Mouse (Mus musculus) embryo, embryonic 11 days (tissue): Measurements from ENCODE around the gene Zfp825.
"Not testable (repeated sequence)": the region's sequence is repeated elsewhere in the genome, so short reads cannot be mapped to it uniquely, and the experiment has no call there.

Source experiments
- DNase-seq: peaks from one replicate; pipeline ENCODE4 v3.0.0-alpha.2; 2015

The Zfp825 gene

DNA sequence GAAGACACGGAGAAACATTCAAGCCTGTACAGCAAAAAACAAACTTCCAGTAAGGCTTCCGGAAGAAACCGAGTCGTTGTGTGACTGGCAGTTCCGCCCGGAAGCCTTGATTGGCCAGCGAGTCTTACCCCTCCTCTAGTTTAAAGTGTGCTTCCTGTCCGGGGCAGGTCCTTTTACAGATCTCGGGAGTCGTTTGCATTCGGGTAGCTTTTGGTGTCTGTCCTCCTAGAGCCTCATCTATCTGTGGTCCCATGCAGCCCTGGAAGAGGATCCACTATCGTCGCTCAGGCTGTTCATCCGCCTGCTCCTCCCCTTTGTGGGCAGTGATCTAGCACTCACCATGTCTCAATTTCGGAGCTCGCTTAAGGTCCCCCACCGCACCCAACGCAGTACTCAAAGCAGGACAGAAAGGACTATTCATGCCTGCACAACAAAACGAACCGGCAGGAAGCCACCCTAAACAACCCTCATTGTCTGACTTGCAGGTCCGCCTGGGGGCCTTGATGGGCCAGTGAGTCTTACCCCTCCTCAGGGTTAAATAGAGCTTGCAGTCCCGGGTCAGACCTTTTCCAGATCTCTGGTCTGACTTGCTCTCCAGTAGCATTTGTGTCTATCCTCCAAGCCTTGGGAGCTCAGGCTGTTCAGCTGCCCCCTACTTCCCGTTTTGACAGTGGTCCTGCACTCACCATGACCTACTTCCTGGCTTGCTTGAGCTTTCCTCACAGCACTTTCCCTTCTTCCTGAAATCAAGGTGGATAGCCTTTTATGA is at the start of gene Zfp825:
TSS of gene Zfp825 (minus strand) at position 82 of the 769 bp plus-strand sequence.
- peak; percentile 88 for DNase-seq

DNA sequence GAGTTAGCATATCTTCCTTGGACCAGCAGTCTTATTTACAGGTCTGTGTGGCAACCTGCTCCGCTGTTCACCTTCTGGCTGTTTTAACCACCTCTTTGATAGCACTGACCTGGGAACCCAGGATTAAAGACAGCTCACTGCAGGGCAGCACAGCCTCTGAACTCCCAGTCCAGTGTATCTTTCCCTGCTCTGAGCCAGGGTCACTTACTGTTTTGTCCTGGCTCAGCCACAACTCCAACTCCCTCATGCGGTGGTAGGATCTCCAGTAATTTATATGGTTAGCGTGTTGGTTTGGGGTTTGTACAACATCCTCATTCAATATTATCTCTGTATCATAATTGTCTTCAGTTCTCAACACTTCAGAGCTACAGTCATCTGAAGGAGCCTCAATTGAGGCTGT is 41.6 kb upstream of the Zfp825 start:
- DNase-seq, result not testable (repeated sequence)

DNA sequence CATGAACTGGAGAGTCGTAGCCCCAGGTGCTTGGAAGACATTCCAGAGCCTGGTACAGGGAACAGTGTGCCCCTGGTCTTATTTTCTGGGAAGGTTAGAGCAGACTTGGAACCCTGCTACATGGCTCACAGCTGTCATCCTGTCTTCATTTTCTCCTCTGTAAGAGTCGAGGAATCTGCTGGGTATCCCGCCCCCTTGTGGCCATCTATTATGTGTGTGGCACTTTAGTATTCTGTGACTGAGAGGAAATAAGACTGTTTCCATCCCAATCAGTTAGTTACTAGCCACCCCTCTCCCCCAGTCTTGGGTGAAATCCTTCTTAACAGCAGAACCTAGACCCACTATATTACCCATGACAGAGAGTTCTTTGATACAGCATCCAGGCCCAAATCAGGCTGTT is 41.1 kb upstream of the Zfp825 start:
- DNase-seq, result peak; percentile 82

DNA sequence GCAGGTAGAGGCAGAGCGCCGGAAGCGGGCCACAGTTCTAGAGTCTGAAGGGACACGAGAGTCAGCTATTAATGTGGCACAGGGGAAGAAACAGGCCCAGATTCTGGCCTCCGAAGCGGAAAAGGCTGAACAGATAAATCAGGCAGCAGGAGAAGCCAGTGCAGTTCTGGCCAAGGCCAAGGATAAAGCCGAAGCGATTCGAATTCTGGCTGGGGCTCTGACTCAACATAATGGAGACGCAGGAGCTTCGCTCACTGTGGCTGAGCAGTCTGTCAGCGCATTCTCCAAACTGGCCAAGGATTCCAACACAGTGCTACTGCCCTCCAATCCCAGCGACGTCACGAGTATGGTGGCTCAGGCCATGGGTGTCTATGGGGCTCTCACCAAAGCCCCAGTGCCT is 40.3 kb upstream of the Zfp825 start:
- DNase-seq, result no peak

DNA sequence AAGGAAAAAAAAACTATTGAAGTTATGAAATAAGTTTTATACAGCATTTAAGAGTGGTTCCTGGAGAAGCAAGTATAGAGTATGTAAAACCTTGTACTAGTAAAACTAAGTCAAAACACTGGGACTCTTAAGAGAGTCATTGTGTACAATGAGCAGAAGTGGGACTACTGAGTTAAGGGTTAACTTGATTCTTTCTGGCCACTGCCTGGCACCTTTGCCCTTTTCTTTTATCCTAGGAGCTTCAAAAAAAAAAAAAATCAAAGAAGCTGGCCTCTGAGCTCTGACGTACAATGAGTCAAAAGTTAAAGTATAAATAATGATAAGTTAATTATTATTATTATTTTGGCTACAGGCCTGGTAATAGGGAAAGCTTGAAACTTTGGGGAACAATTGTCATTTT is 37.5 kb upstream of the Zfp825 start:
- not testable (repeated sequence) for DNase-seq

DNA sequence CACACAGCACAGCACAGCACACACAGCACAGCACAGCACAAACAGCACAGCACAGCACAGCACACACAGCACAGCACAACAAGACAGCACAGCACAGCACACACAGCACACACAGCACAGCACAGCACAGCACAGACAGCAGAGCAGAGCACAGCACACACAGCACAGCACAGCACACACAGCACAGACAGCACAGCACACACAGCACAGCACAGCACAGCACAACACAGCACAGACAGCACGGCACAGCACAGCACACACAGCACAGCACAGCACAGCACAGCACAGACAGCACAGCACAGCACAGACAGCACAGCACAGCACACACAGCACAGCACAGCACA is 35.6 kb upstream of the Zfp825 start:
- DNase-seq, result not testable (repeated sequence)

DNA sequence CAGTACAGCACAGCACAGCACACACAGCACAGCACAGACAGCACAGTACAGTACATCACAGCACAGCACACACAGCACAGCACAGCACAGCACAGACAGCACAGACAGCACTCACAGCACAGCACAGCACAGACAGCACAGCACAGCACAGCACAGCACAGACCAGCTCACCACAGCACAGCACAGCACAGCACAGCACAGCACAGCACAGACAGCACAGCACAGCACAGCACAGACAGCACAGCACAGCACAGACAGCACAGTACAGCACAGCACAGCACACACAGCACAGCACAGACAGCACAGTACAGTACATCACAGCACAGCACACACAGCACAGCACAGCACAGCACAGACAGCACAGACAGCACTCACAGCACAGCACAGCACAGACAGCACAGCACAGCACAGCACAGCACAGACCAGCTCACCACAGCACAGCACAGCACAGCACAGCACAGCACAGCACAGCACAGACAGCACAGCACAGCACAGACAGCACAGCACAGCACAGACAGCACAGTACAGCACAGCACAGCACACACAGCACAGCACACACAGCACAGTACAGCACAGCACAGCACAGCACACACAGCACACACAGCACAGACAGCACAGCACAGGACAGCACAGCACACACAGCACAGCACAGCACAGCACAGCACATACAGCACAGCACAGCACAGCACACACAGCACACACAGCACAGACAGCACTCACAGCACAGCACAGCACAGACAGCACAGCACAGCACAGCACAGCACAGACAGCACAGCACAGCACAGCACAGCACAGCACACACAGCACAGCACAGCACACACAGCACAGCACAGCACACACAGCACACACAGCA is 35.0 kb upstream of the Zfp825 start:
- not testable (repeated sequence) for DNase-seq

DNA sequence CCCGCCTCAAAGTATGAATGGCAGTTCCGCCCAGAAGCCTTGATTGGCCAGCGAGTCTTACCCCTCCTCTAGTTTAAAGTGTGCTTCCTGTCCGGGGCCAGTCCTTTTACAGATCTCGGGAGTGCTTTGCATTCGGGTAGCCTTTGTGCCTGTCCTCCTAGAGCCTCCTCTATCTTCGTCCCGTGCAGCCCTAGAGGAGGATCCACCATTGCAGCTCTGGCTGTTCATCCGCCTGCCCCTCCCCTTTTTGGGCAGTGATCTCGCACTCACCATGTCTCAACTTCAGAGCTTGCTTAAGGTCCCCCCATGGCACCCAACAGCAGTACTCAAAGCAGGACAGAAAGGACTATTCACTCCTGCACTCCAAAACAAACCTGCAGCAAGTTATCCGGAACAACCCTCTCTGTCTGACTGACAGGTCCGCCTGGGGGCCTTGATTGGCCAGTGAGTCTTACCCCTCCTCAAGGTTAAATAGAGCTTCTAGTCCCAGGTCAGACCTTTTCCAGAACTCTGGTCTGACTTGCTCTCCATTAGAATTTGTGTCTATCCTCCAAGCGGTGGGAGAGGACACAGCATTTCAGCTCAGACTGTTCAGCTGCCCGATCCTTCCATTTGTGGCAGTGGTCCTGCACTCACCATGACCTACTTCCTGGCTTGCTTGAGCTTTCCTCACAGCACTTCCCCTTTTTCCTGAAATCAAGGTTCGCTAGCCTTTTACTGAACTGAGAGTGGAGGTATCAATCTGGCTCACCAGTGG is 28.9 kb upstream of the Zfp825 start:
- peak; percentile 77 for DNase-seq

DNA sequence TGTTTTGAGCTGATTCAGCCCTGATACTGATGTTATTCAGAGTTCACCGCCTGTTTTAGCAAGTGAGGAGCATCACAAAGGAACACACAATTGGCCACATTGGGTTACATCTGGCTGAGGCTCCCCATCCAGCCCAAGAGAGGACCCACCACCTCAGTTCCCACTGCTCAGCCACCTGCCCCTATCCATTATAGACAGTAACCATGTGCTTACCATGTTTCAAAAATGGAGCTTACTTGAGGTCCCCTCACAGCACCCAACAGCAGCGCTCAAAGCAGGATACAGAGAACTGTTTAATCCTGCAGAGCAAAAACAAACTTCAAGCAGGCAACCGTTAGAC is 28.3 kb upstream of the Zfp825 start:
- not testable (repeated sequence) for DNase-seq

DNA sequence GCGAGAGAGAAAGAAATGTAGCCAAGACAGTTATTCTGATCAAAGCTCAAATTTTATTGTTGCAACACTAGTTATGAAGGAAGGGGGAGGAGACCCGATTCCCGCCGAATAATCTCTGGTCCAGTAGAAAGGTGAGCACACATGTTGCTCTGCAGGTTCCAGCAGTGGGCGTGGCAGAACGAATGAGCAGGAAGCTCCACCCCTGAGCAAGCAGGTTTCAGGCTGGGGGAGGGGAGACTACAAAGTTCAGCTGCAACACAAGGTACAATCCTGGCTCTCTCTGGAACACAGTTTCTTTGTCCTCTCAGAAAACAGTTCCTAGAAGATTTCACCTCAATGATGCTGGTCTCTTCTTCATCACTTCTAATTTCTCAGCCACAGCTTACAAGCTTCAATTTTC is 14.2 kb upstream of the Zfp825 start:
- DNase-seq, result not testable (repeated sequence)

DNA sequence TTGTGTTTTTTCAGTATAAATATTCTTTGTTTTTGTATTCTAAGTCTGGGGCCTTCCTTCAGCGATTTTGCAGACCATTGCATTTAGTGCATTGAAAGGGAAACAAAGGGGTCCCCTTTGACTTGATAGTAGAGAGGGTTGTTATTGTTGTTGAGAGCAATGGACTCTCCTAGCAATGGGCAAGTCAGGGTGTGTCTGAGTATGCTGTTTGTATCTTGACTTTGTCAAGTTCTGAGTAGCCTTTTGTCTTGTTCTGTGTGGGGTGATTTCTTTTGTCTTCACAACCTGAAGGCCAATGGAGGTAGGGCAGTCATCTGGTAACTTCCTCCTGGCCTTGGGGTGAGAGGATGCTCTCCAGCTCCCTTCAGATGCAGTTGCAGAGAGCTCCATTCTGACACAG is 9.1 kb upstream of the Zfp825 start:
- DNase-seq, result not testable (repeated sequence)

DNA sequence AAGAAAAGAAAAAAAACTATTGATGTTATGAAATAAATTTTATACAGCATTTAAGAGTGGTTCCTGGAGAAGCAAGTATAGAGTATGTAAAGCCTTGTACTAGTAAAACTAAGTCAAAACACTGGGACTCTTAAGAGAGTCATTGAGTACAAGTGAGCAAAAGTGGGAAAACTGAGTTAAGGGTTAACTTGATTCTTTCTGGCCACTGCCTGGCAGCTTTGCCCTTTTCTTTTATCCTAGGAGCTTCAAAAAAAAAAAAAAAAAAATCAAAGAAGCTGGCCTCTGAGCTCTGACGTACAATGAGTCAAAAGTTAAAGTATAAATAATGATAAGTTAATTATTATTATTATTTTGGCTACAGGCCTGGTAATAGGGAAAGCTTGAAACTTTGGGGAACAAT is 5.9 kb upstream of the Zfp825 start:
- not testable (repeated sequence) for DNase-seq

DNA sequence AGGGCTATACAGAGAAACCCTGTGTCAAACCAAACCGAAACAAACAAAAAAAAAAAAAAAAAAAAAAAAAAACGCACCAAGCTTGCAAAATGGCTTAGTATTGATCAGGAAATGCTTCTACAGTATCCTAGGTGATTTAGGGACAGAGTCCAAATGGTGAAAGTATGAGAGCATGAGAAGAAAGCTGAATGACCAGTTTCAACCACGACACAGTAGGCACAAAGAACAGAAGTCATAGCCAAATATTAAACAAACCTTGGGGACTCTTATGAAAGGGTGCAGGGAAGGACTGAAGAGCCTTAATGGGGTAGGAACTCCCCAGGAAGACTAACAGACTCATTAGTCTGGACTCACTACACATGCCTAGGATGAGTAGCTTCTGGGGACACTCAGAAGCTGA is 9.5 kb downstream of the Zfp825 start:
- DNase-seq, result not testable (repeated sequence)

DNA sequence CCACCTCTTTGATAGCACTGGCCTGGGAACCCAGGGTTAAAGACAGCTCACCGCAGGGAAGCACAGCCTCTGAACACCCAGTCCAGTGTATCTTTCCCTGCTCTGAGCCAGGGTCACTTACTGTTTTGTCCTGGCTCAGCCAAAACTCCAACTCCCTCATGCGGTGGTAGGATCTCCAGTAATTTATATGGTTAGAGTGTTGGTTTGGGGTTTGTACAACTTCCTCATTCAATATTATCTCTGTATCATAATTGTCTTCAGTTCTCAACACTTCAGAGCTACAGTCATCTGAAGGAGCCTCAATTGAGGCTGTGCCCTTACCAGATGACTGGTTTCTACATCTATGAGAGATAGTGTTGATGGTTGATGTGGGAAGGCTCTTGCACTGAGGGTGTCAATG is 22.3 kb downstream of the Zfp825 start:
- not testable (repeated sequence) for DNase-seq

DNA sequence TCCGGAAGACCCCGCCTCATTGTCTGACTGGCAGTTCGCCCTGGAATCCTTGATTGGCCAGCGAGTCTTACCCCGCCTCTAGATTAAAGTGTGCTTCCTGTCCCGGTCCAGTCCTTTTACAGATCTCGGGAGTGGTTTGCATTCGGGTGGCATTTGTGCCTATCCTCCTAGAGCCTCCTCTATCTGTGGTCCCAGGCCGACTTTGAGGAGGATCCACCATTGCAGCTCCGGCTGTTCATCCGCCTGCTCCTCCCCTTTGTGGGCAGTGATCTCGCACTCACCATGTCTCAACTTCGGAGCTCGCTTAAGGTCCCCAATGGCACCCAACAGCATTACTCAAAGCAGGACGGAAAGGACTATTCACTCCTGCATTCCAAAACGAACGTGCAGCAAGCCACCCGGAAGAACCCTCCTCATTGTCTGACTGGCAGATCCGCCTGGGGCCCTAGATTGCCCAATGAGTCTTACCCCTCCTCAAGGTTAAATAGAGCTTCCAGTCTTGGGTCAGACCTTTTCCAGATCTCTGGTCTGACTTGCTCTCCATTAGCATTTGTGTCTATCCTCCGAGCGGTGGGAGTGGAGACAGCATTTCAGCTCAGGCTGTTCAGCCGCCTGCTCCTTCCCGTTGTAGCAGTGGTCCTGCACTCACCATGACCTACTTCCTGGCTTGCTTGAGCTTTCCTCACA is 30.9 kb downstream of the Zfp825 start:
- peak; percentile 87 for DNase-seq

DNA sequence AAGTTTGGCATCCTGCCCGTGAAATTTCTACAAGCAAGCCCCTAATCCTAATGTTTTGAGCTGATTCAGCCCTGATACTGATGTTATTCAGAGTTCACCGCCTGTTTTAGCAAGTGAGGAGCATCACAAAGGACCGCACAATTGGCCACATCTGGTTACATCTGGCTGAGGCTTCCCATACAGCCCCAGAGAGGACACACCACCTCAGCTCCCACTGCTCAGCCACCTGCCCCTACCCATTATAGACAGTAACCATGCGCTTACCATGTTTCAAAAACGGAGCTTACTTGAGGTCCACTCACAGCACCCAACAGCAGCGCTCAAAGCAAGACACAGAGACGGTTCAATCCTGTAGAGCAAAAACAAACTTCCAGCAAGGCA is 31.5 kb downstream of the Zfp825 start:
- not testable (repeated sequence) for DNase-seq

DNA sequence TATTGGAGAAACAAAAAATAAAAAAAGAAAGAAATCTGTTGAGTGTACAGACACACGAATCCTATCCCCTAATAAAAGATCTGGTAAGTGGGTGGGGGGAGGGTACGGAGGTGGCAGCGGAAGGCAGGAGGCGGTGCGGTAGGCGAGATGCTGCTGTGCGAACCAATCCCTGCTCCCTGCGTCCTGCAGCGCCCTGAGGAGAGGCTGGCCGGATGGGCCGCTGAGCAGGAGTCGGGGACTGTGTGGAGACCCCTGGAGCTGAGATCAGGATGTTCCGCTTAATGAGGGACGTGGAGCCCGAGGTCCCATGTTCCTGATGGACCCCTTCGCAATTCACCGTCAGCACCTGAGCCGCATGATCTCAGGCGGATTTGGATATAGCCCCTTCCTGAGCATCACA is 53.9 kb downstream of the Zfp825 start:
- no peak for DNase-seq
